Mouse (Mus musculus) kidney, embryonic 14.5 days (tissue): Measurements from ENCODE around the gene Ctdspl2. TPM values are rescaled to one million over a fixed set of nuclear protein-coding genes. Genes with fewer than 3 reads are reported as not detected.
"Not testable (repeated sequence)": the region's sequence is repeated elsewhere in the genome, so short reads cannot be mapped to it uniquely, and the experiment has no call there.

ENCODE experiments used
- ATAC-seq: fragments of 200-750 bp; cut with Nextera tagmentation; 2 replicates; pipeline ENCODE4 v1.8.0; 2017; ENCODE audit warnings: moderate number of reproducible peaks, mild to moderate bottlenecking, moderate TSS enrichment, moderate library complexity; ENCODE audit not compliant: low FRiP score, low TSS enrichment
- H3K27ac ChIP-seq: fragments of 300-500 bp; sonication (generic); 2 replicates; pipeline ENCODE4 v1.5.1; 2014; ENCODE audit warnings: low read depth, mild to moderate bottlenecking, low read length, moderate library complexity, mixed read lengths
- H3K27me3 ChIP-seq: fragments of 300-500 bp; sonication (generic); 2 replicates; pipeline ENCODE4 v1.6.1; 2014; ENCODE audit warnings: mild to moderate bottlenecking, low read length; ENCODE audit not compliant: control insufficient read depth, insufficient read depth
- H3K36me3 ChIP-seq: fragments of 300-500 bp; sonication (generic); 2 replicates; pipeline ENCODE4 v1.6.1; 2014; ENCODE audit warnings: low read length, mixed read lengths; ENCODE audit not compliant: control insufficient read depth, insufficient read depth
- H3K4me1 ChIP-seq: fragments of 300-500 bp; sonication (generic); 2 replicates; pipeline ENCODE4 v1.6.1; 2014; ENCODE audit warnings: low read length, mixed read lengths; ENCODE audit not compliant: control insufficient read depth, insufficient read depth
- H3K4me2 ChIP-seq: fragments of 300-500 bp; sonication (generic); replicated peaks from 2 replicates; pipeline ENCODE4 v1.6.1; 2014; ENCODE audit warnings: low read depth, mild to moderate bottlenecking, low read length
- H3K4me3 ChIP-seq: fragments of 300-500 bp; sonication (generic); 2 replicates; pipeline ENCODE4 v1.5.1; 2014; ENCODE audit warnings: mild to moderate bottlenecking, low read length
- H3K9ac ChIP-seq: fragments of 300-500 bp; sonication (generic); 2 replicates; pipeline ENCODE4 v1.6.1; 2014; ENCODE audit warnings: low read depth, mild to moderate bottlenecking, low read length, moderate library complexity
- H3K9me3 ChIP-seq: fragments of 300-500 bp; sonication (generic); 2 replicates; pipeline ENCODE4 v1.6.1; 2016; ENCODE audit warnings: low read length; ENCODE audit not compliant: control insufficient read depth
- WGBS: fragments of 180-500 bp; shearing (Covaris S2); extraction: QIAGEN DNeasy Blood & Tissue Kit; methylation state at CpG from one replicate; pipeline ENCODE4 v1.1.7; 2014; 5-methylcytosine and 5-hydroxymethylcytosine counted together
- polyA plus RNA-seq: library from polyadenylated mRNA; unstranded; fragments of >200 nt; fragmentation: Nextera tagmentation; extraction: Ambion mirVana; gene quantifications from 2 replicates; pipeline ENCODE4 v1.2.1, GENCODE M21; 2014

Gene Ctdspl2
- polyA plus RNA-seq, 1 experiment from 2014 or later: 64.5 TPM

- 90% methylated on average over 1 of the region's 1 CpGs for WGBS
Observed at GRCm38 (mm10) chr2:121995738-121996137, 39.9 kb downstream of the Ctdspl2 start.

GRCm38 (mm10) chr2:122008832-122009231 lies 53.0 kb downstream of the Ctdspl2 start:
- WGBS: 90% methylated on average over 3 of the region's 3 CpGs
- ATAC-seq: no peak
- peaks cover 52% of the 10 kb centered on the region for H3K36me3 ChIP-seq

More at GRCm38 (mm10) chr2:121995738-121996137, 39.9 kb downstream of the Ctdspl2 start:
- ATAC-seq: no peak
- Histone ChIP-seq H3K4me3 (no peak overlapping the region), H3K36me3 (peaks cover 51% of the 10 kb centered on the region), H3K27ac (no peak overlapping the region), H3K4me1 (no peaks in the 10 kb centered on the region), H3K9ac (no peak overlapping the region), H3K27me3 (no peaks in the 10 kb centered on the region), H3K9me3 (no peaks in the 10 kb centered on the region), H3K4me2 (no peak overlapping the region)

GRCm38 (mm10) chr2:122011441-122011840 lies 55.6 kb downstream of the Ctdspl2 start:
- Histone ChIP-seq H3K27me3 (no peaks in the 10 kb centered on the region), H3K4me2 (no peak overlapping the region), H3K27ac (no peak overlapping the region), H3K9ac (no peak overlapping the region), H3K9me3 (no peaks in the 10 kb centered on the region), H3K4me1 (no peaks in the 10 kb centered on the region), H3K4me3 (no peak overlapping the region), H3K36me3 (peaks cover 42% of the 10 kb centered on the region)
- no peak for ATAC-seq
- WGBS: 91% methylated on average over 7 of the region's 7 CpGs

More at GRCm38 (mm10) chr2:122008832-122009231, 53.0 kb downstream of the Ctdspl2 start:
- H3K4me3 ChIP-seq: no peak overlapping the region
- no peak overlapping the region for H3K4me2 ChIP-seq
- no peak overlapping the region for H3K27ac ChIP-seq
- H3K9ac ChIP-seq: no peak overlapping the region
- H3K4me1 ChIP-seq: no peaks in the 10 kb centered on the region
- no peaks in the 10 kb centered on the region for H3K9me3 ChIP-seq
- H3K27me3 ChIP-seq: no peaks in the 10 kb centered on the region

- no peak overlapping the region for H3K4me2 ChIP-seq
- H3K9me3 ChIP-seq: no peaks in the 10 kb centered on the region
- ATAC-seq: no peak
- H3K9ac ChIP-seq: no peak overlapping the region
- peaks cover 7% of the 10 kb centered on the region; the same call in 1 of the 2 replicates for H3K36me3 ChIP-seq
- no peaks in the 10 kb centered on the region for H3K27me3 ChIP-seq
- WGBS: 48% methylated on average over 1 of the region's 1 CpGs
- H3K4me1 ChIP-seq: no peaks in the 10 kb centered on the region
- H3K4me3 ChIP-seq: no peak overlapping the region
- no peak overlapping the region for H3K27ac ChIP-seq
Observed at GRCm38 (mm10) chr2:122018705-122019104, 62.9 kb downstream of the Ctdspl2 start.

- H3K4me2 ChIP-seq: no peak overlapping the region
- ATAC-seq: no peak
- no peaks in the 10 kb centered on the region for H3K27me3 ChIP-seq
- H3K4me3 ChIP-seq: no peak overlapping the region
- no peaks in the 10 kb centered on the region for H3K36me3 ChIP-seq
- no peak overlapping the region for H3K27ac ChIP-seq
- H3K4me1 ChIP-seq: no peaks in the 10 kb centered on the region
- no peaks in the 10 kb centered on the region for H3K9me3 ChIP-seq
- no peak overlapping the region for H3K9ac ChIP-seq
- 75% methylated on average over 2 of the region's 2 CpGs for WGBS
Observed at GRCm38 (mm10) chr2:122022284-122022683, 66.5 kb downstream of the Ctdspl2 start.

- H3K4me1 ChIP-seq: not testable (repeated sequence)
- 92% methylated on average over 10 of the region's 10 CpGs for WGBS
Observed at GRCm38 (mm10) chr2:122027091-122027490, 71.3 kb downstream of the Ctdspl2 start.

GRCm38 (mm10) chr2:122027862-122028755 lies 72.3 kb downstream of the Ctdspl2 start, which contains the start of gene Eif3j1:
Eif3j1 (plus strand) TSS chr2:122028546.
- Histone ChIP-seq H3K9me3 (no peaks in the 10 kb centered on the region), H3K9ac (peak within 1 kb of the TSS; percentile 73), H3K4me3 (peak within 1 kb of the TSS; percentile 64), H3K4me2 (peak within 1 kb of the TSS; percentile 65), H3K4me1 (peaks cover 9% of the 10 kb centered on the region; the same call in 1 of the 2 replicates), H3K27ac (peak within 1 kb of the TSS; percentile 85), H3K36me3 (peaks cover 12% of the 10 kb centered on the region; the same call in 1 of the 2 replicates), H3K27me3 (no peaks in the 10 kb centered on the region)
- peak; percentile 100 for ATAC-seq
- under 1% methylated on average over 56 of the region's 67 CpGs for WGBS

More at GRCm38 (mm10) chr2:122027091-122027490, 71.3 kb downstream of the Ctdspl2 start:
- not testable (repeated sequence) for ATAC-seq, H3K27me3 ChIP-seq, H3K27ac ChIP-seq, H3K9ac ChIP-seq, H3K36me3 ChIP-seq, H3K4me2 ChIP-seq, H3K9me3 ChIP-seq, H3K4me3 ChIP-seq

DNA sequence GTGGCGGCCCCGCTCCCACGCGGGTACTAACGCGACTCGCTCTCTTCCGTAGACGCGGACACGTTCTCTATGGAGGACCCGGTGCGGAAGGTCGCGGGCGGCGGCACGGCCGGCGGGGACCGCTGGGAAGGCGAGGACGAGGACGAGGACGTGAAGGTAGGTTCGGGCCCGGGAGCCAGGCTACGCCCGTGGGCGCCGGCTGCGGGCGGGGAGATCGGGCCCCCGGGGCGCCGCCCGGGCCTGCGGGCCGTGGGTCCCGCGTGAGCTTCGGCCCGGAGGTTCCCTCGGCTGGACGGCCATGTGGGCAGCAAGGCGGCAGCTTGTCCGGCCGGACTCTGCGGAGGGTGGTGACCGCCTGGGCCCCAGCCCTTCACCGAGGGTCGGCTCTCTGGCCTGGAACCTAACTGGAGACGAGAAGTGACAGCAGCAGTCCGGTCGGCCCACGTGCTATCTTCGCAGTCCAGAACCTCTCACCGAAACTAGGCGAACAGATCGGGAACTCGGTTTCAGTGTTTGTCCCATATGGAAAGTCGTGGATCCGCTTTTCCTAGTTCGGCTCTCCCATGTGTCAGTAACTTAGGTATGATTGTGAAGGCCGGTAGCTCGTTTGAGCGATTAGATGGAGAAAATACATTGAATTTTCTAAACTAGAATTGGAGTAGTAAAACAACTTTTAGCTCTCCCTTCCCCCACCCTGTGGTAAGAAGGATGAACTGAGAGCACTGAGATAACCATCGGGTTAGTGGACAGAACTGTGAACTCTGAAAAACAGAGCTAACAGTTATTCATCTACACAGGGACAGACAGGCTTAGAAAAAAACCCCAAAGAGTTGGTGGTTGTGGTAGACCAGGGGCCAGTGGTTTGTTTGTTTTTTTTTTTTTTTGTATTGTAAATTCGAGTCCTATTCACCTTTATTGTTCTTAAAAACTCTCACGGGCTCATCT lies 73.2 kb downstream of the Ctdspl2 start:
- Histone ChIP-seq H3K9ac (peak overlapping the region; percentile 73), H3K9me3 (no peaks in the 10 kb centered on the region), H3K36me3 (peaks cover 20% of the 10 kb centered on the region; the same call in 1 of the 2 replicates), H3K4me2 (peak overlapping the region; percentile 52), H3K4me1 (peaks cover 9% of the 10 kb centered on the region; the same call in 1 of the 2 replicates), H3K4me3 (peak overlapping the region; percentile 64), H3K27me3 (no peaks in the 10 kb centered on the region), H3K27ac (peak overlapping the region; percentile 84)
- WGBS: under 1% methylated on average over 65 of the region's 71 CpGs
- ATAC-seq: peak; percentile 65
